Mouse (Mus musculus) kidney, adult 18-20 months (tissue): Measurements from ENCODE around the gene Rsph6a.

ENCODE experiments used
- DNase-seq: peaks from one replicate; pipeline ENCODE4 v3.0.0; 2021

Gene Rsph6a

GRCm38 (mm10) chr7:19083096-19083495, 28.6 kb downstream of the Rsph6a start:
- peak; percentile 25 for DNase-seq

GRCm38 (mm10) chr7:19083701-19084100, 29.2 kb downstream of the Rsph6a start, which contains the start of gene Dmpk:
Dmpk (plus strand) TSS chr7:19083849.
- DNase-seq = no peak

- DNase-seq = no peak
Measured at GRCm38 (mm10) chr7:19084277-19084771, 29.8 kb downstream of the Rsph6a start.

- no peak for DNase-seq
Measured at GRCm38 (mm10) chr7:19084921-19085473, 30.5 kb downstream of the Rsph6a start.

- no peak for DNase-seq
Measured at GRCm38 (mm10) chr7:19085495-19085894, 31.0 kb downstream of the Rsph6a start.

GRCm38 (mm10) chr7:19086042-19086441, 31.6 kb downstream of the Rsph6a start:
- peak; percentile 56 for DNase-seq

- no peak for DNase-seq
Measured at GRCm38 (mm10) chr7:19086760-19087159, 32.3 kb downstream of the Rsph6a start.

GRCm38 (mm10) chr7:19088813-19089212, 34.3 kb downstream of the Rsph6a start:
- DNase-seq = peak; percentile 72

GRCm38 (mm10) chr7:19091913-19092312, 37.4 kb downstream of the Rsph6a start:
- DNase-seq = no peak

- DNase-seq = peak; percentile 67
Measured at GRCm38 (mm10) chr7:19092381-19093173, 38.1 kb downstream of the Rsph6a start.

- DNase-seq = peak; percentile 92
Measured at GRCm38 (mm10) chr7:19093174-19093521, 38.7 kb downstream of the Rsph6a start.

GRCm38 (mm10) chr7:19093537-19094385, 39.3 kb downstream of the Rsph6a start:
- peak; percentile 96 for DNase-seq

- DNase-seq = no peak
Measured at GRCm38 (mm10) chr7:19094471-19094825, 40.0 kb downstream of the Rsph6a start, which contains the start of gene Six5. Six5 (plus strand) TSS chr7:19094594.

GRCm38 (mm10) chr7:19094826-19095750, 40.6 kb downstream of the Rsph6a start:
- DNase-seq = peak; percentile 70

GRCm38 (mm10) chr7:19095751-19096110, 41.2 kb downstream of the Rsph6a start:
- peak; percentile 55 for DNase-seq

- no peak for DNase-seq
Measured at GRCm38 (mm10) chr7:19096421-19096976, 42.0 kb downstream of the Rsph6a start.

- DNase-seq = no peak
Measured at GRCm38 (mm10) chr7:19097217-19097616, 42.7 kb downstream of the Rsph6a start.

- no peak for DNase-seq
Measured at GRCm38 (mm10) chr7:19097863-19098262, 43.4 kb downstream of the Rsph6a start.

- no peak for DNase-seq
Measured at GRCm38 (mm10) chr7:19098811-19099210, 44.3 kb downstream of the Rsph6a start.

- no peak for DNase-seq
Measured at GRCm38 (mm10) chr7:19100290-19100689, 45.8 kb downstream of the Rsph6a start.

GRCm38 (mm10) chr7:19103741-19104140, 49.3 kb downstream of the Rsph6a start:
- no peak for DNase-seq

GRCm38 (mm10) chr7:19104486-19104885, 50.0 kb downstream of the Rsph6a start:
- no peak for DNase-seq
